Mouse (Mus musculus) olfactory bulb, adult 2 months (tissue): ENCODE results near the gene Slc9a7.

ENCODE experiments used
- CTCF ChIP-seq: fragments of 200-500 bp; IDR thresholded peaks from 2 replicates; pipeline ENCODE4 v1.5.1; 2012; ENCODE audit warnings: low read depth, mild to moderate bottlenecking, low read length, moderate library complexity; ENCODE audit not compliant: insufficient read depth
- POLR2A ChIP-seq: fragments of 200-500 bp; IDR thresholded peaks from 2 replicates; pipeline ENCODE4 v1.6.1; 2012; ENCODE audit warnings: mild to moderate bottlenecking, low read depth, low read length, moderate library complexity; ENCODE audit not compliant: insufficient read depth

DNA sequence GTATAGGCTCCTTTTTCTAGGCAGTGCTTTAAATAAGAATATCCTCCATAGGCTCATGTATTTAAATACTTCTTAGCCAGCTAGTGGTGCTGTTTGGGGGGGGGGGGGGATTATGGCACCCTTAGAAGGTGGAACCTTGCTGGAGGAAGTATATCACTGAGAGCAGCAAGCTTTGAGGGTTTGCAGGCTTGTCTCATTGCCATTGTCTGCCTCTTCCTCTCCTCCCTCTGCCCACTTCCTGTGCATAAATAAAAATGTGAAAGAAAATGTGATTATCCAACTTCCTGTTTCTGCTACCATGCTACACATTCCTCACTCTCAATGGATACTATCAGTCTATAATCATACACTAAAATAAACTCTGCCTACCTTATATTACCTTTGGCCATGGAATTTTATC is 123.2 kb downstream of the Slc9a7 start:
- TF ChIP-seq CTCF (no peak), POLR2A (no peak)
